Mouse (Mus musculus): ENCODE data around the gene Eda. TPM values are rescaled to one million over a fixed set of nuclear protein-coding genes. Genes with fewer than 3 reads are reported as not detected.

Gene Eda
- polyA plus RNA-seq (2016; fragmentation: Nextera tagmentation; extraction: Ambion mirVana), result 2.0 and 2.4 TPM in 2 replicates

GRCm38 (mm10) chrX:99975250-99975984 lies at the start of gene Eda:
Eda (plus strand) TSS chrX:99975606.
- no peak within 1 kb of the TSS for H3K27ac ChIP-seq

GRCm38 (mm10) chrX:99961002-99961401 lies 14.4 kb upstream of the Eda start:
- no peaks in the 10 kb centered on the region for H3K9me3 ChIP-seq
- WGBS, result 76% methylated on average over 4 of the region's 4 CpGs
- ATAC-seq (ENCODE audit: low FRiP score, low read depth), result no peak

More at GRCm38 (mm10) chrX:99975250-99975984, at the start of gene Eda:
- H3K9ac ChIP-seq, result peak within 1 kb of the TSS; percentile 48
- 24% methylated on average over 29 of the region's 49 CpGs for WGBS
- H3K4me3 ChIP-seq, result peak within 1 kb of the TSS; percentile 47
- no peaks in the 10 kb centered on the region for H3K4me1 ChIP-seq
- H3K36me3 ChIP-seq, result no peaks in the 10 kb centered on the region
- no peaks in the 10 kb centered on the region for H3K9me3 ChIP-seq
- peak; percentile 97 for ATAC-seq (ENCODE audit: low FRiP score, low read depth)
- H3K27me3 ChIP-seq (replicated peaks), result no peaks in the 10 kb centered on the region
- H3K4me2 ChIP-seq (replicated peaks), result peak within 1 kb of the TSS; percentile 81

GRCm38 (mm10) chrX:99970111-99970510 lies 5.3 kb upstream of the Eda start:
- H3K36me3 ChIP-seq, result no peaks in the 10 kb centered on the region
- no peaks in the 10 kb centered on the region for H3K27me3 ChIP-seq (replicated peaks)
- no peak overlapping the region for H3K4me2 ChIP-seq (replicated peaks)
- H3K4me3 ChIP-seq, result no peak overlapping the region
- no peak overlapping the region for H3K9ac ChIP-seq
- 85% methylated on average over 1 of the region's 1 CpGs for whole genome bisulfite sequencing
- H3K4me1 ChIP-seq, result no peaks in the 10 kb centered on the region
- ATAC-seq (ENCODE audit: low FRiP score, low read depth), result no peak
- H3K27ac ChIP-seq, result no peak overlapping the region
- H3K9me3 ChIP-seq, result no peaks in the 10 kb centered on the region

More at GRCm38 (mm10) chrX:99961002-99961401, 14.4 kb upstream of the Eda start:
- Histone ChIP-seq H3K9ac (no peak overlapping the region), H3K4me1 (no peaks in the 10 kb centered on the region), H3K36me3 (no peaks in the 10 kb centered on the region), H3K27me3 (replicated peaks) (no peaks in the 10 kb centered on the region), H3K4me3 (no peak overlapping the region), H3K4me2 (replicated peaks) (no peak overlapping the region), H3K27ac (no peak overlapping the region)

- no peaks in the 10 kb centered on the region for H3K36me3 ChIP-seq
- H3K27ac ChIP-seq, result no peak overlapping the region
- no peaks in the 10 kb centered on the region for H3K9me3 ChIP-seq
- no peak overlapping the region for H3K9ac ChIP-seq
- WGBS, result 42% methylated on average over 3 of the region's 3 CpGs
- no peak overlapping the region for H3K4me2 ChIP-seq (replicated peaks)
- no peaks in the 10 kb centered on the region for H3K27me3 ChIP-seq (replicated peaks)
- no peak for ATAC-seq (ENCODE audit: low FRiP score, low read depth)
- H3K4me1 ChIP-seq, result no peaks in the 10 kb centered on the region
- no peak overlapping the region for H3K4me3 ChIP-seq
Measured at GRCm38 (mm10) chrX:99974381-99974780, 1.0 kb upstream of the Eda start.

GRCm38 (mm10) chrX:99974803-99975202 lies 603 bp upstream of the Eda start:
- Histone ChIP-seq H3K9ac (no peak overlapping the region), H3K27ac (no peak overlapping the region), H3K36me3 (no peaks in the 10 kb centered on the region), H3K4me1 (no peaks in the 10 kb centered on the region), H3K4me2 (replicated peaks) (peak overlapping the region; percentile 81), H3K9me3 (no peaks in the 10 kb centered on the region), H3K27me3 (replicated peaks) (no peaks in the 10 kb centered on the region), H3K4me3 (no peak overlapping the region)
- 20% methylated on average over 5 of the region's 5 CpGs for WGBS
- peak; percentile 23 for ATAC-seq (ENCODE audit: low FRiP score, low read depth)

- H3K27ac ChIP-seq, result no peak overlapping the region
- whole genome bisulfite sequencing, result 18% methylated on average over 48 of the region's 48 CpGs
Measured at GRCm38 (mm10) chrX:99975985-99976924, 849 bp downstream of the Eda start.

GRCm38 (mm10) chrX:99978354-99978753 lies 2.9 kb downstream of the Eda start:
- no peaks in the 10 kb centered on the region for H3K4me1 ChIP-seq
- H3K27me3 ChIP-seq (replicated peaks), result no peaks in the 10 kb centered on the region
- no peak for ATAC-seq (ENCODE audit: low FRiP score, low read depth)
- no peaks in the 10 kb centered on the region for H3K9me3 ChIP-seq
- H3K4me3 ChIP-seq, result no peak overlapping the region
- H3K27ac ChIP-seq, result no peak overlapping the region
- WGBS, result 73% methylated on average over 2 of the region's 2 CpGs
- no peak overlapping the region for H3K4me2 ChIP-seq (replicated peaks)
- no peaks in the 10 kb centered on the region for H3K36me3 ChIP-seq
- H3K9ac ChIP-seq, result no peak overlapping the region

More at GRCm38 (mm10) chrX:99975985-99976924, 849 bp downstream of the Eda start:
- Histone ChIP-seq H3K27me3 (replicated peaks) (no peaks in the 10 kb centered on the region), H3K4me2 (replicated peaks) (peak overlapping the region; percentile 81), H3K4me1 (no peaks in the 10 kb centered on the region), H3K36me3 (no peaks in the 10 kb centered on the region), H3K4me3 (peak overlapping the region; percentile 47), H3K9ac (peak overlapping the region; percentile 48), H3K9me3 (no peaks in the 10 kb centered on the region)
- peak; percentile 54; the same call in 1 of the 2 replicates for ATAC-seq (ENCODE audit: low FRiP score, low read depth)

- Histone ChIP-seq H3K9me3 (no peaks in the 10 kb centered on the region), H3K9ac (no peak overlapping the region), H3K4me1 (no peaks in the 10 kb centered on the region), H3K4me3 (no peak overlapping the region), H3K4me2 (replicated peaks) (no peak overlapping the region), H3K27ac (no peak overlapping the region), H3K36me3 (no peaks in the 10 kb centered on the region), H3K27me3 (replicated peaks) (no peaks in the 10 kb centered on the region)
- no peak for ATAC-seq (ENCODE audit: low FRiP score, low read depth)
- WGBS, result 97% methylated on average over 1 of the region's 1 CpGs
Measured at GRCm38 (mm10) chrX:99993434-99993833, 18.0 kb downstream of the Eda start.

- ATAC-seq (ENCODE audit: low FRiP score, low read depth), result no peak
- no peaks in the 10 kb centered on the region for H3K36me3 ChIP-seq
- no peaks in the 10 kb centered on the region for H3K27me3 ChIP-seq (replicated peaks)
- H3K4me3 ChIP-seq, result no peak overlapping the region
- H3K9me3 ChIP-seq, result no peaks in the 10 kb centered on the region
- no peaks in the 10 kb centered on the region for H3K4me1 ChIP-seq
- 92% methylated on average over 2 of the region's 2 CpGs for WGBS
- H3K9ac ChIP-seq, result no peak overlapping the region
- no peak overlapping the region for H3K4me2 ChIP-seq (replicated peaks)
- no peak overlapping the region for H3K27ac ChIP-seq
Measured at GRCm38 (mm10) chrX:99999342-99999741, 23.9 kb downstream of the Eda start.

GRCm38 (mm10) chrX:100118362-100118761 lies 143.0 kb downstream of the Eda start:
- Histone ChIP-seq H3K4me2 (replicated peaks) (no peak overlapping the region), H3K36me3 (no peaks in the 10 kb centered on the region), H3K9me3 (no peaks in the 10 kb centered on the region), H3K27ac (no peak overlapping the region), H3K9ac (no peak overlapping the region), H3K4me1 (no peaks in the 10 kb centered on the region), H3K27me3 (replicated peaks) (no peaks in the 10 kb centered on the region), H3K4me3 (no peak overlapping the region)
- ATAC-seq (ENCODE audit: low FRiP score, low read depth), result no peak
- WGBS, result 67% methylated on average over 1 of the region's 1 CpGs

GRCm38 (mm10) chrX:100195286-100195685 lies 219.9 kb downstream of the Eda start:
- Histone ChIP-seq H3K27me3 (replicated peaks) (no peaks in the 10 kb centered on the region), H3K4me3 (no peak overlapping the region), H3K9ac (no peak overlapping the region), H3K27ac (no peak overlapping the region), H3K4me1 (no peaks in the 10 kb centered on the region), H3K9me3 (no peaks in the 10 kb centered on the region), H3K36me3 (no peaks in the 10 kb centered on the region), H3K4me2 (replicated peaks) (no peak overlapping the region)
- ATAC-seq (ENCODE audit: low FRiP score, low read depth), result no peak
- WGBS, result 47% methylated on average over 2 of the region's 2 CpGs

GRCm38 (mm10) chrX:100313652-100314051 lies 338.2 kb downstream of the Eda start:
- Histone ChIP-seq H3K36me3 (no peaks in the 10 kb centered on the region), H3K9me3 (no peaks in the 10 kb centered on the region), H3K27ac (no peak overlapping the region), H3K9ac (no peak overlapping the region), H3K4me3 (no peak overlapping the region), H3K4me1 (no peaks in the 10 kb centered on the region), H3K27me3 (replicated peaks) (no peaks in the 10 kb centered on the region), H3K4me2 (replicated peaks) (no peak overlapping the region)
- ATAC-seq (ENCODE audit: low FRiP score, low read depth), result no peak
